ENCODE assay signal across 9 mouse cellular contexts in the genomic region with DNA sequence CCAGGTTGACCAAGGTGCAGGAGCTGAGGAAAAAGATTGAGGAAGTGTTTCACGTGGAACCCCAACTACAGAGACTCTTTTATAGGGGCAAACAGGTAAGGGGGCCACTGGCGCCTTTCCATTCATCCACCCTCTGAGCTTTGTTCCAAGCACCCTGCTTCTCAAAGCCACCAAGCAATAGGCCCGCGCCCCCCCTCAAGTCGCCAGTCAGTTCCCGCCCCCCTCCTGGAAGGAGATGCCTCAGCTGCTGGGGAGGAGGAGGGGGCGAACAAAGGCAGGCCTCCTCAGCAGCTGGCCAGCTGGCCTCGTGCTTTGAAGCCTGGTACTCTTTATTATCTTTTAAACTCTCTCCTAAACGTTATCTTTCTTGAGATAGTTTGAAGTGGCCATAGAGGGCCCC. TPM values are rescaled to one million over a fixed set of nuclear protein-coding genes. Genes with fewer than 3 reads are reported as not detected.
A peak's percentile ranks its signal among the peaks of the same experiment; 100 is the strongest.
DNase-seq lines count a peak whose midpoint lies in the region; ATAC-seq and TF ChIP-seq lines count a peak whose summit lies in the region.
"Had no signal": no experiment of that assay in that cellular context is flagged by ENCODE, and none has a peak within 500 bp of the region (broad histone marks: within the 10 kb centered on the region; RNA-seq: fewer than 3 reads in every experiment).

No protein-coding gene starts in this region.

- H3K36me3 ChIP-seq in lung, embryonic 14.5 days (ENCODE audit: insufficient read depth): peaks cover 51% of the 10 kb centered on the region
- H3K36me3 ChIP-seq in embryonic facial prominence, embryonic 12.5 days: peaks cover 41% of the 10 kb centered on the region
- peaks cover under 1% of the 10 kb centered on the region for H3K36me3 ChIP-seq in myocyte (ENCODE audit: control insufficient read depth, insufficient read depth)

- intact Hi-C loops in left cerebral cortex, postnatal 25 days (cut with DNase I): no loop called here

- H3ac ChIP-seq in myocyte (ENCODE audit: control insufficient read depth, insufficient read length): no peak overlapping the region

- H3K9ac ChIP-seq in lung, embryonic 14.5 days: peak overlapping the region; percentile 86
- peak overlapping the region; percentile 77 for H3K9ac ChIP-seq in embryonic facial prominence, embryonic 12.5 days

- H3K4me3 ChIP-seq in lung, embryonic 14.5 days (ENCODE audit: low read depth, low read length): peak overlapping the region; percentile 84
- peak overlapping the region; percentile 79 for H3K4me3 ChIP-seq in embryonic facial prominence, embryonic 12.5 days
- peak overlapping the region; percentile 83 for H3K4me3 ChIP-seq in myocyte

- 14% methylated on average over 9 of the region's 9 CpGs for WGBS in lung, embryonic 14.5 days
- WGBS in embryonic facial prominence, embryonic 12.5 days: 36% methylated on average over 8 of the region's 9 CpGs

- TF ChIP-seq POLR2A in myocyte (IDR thresholded peaks at IDR 0.05; ENCODE audit: insufficient read length, low read depth): no peak

- ATAC-seq in lung, embryonic 14.5 days (ENCODE audit: insufficient read depth): no peak
- ATAC-seq in embryonic facial prominence, embryonic 12.5 days (ENCODE audit: insufficient number of reproducible peaks, insufficient read depth, low FRiP score, low TSS enrichment): no peak

- peak; percentile 31 for DNase-seq in lung, embryonic 14.5 days
- no peak for DNase-seq in lung, postnatal 10 days
- peak; percentile 20 for DNase-seq in induced T-regulatory cell, adult 2 months (ENCODE audit: low read depth)
- no peak for DNase-seq in frontal cortex, adult 2 months (ENCODE audit: extremely low spot score in 1 of 2, low spot score in 1 of 2)
- no peak for DNase-seq in spleen, adult 18-20 months
- DNase-seq in left cerebral cortex, postnatal 25 days (ENCODE audit: low spot score in 2 of 2): no peak

- no peaks in the 10 kb centered on the region for H3K27me3 ChIP-seq in lung, embryonic 14.5 days (ENCODE audit: insufficient read depth, low read length)
- H3K27me3 ChIP-seq in embryonic facial prominence, embryonic 12.5 days: no peaks in the 10 kb centered on the region
- H3K27me3 ChIP-seq in myocyte (ENCODE audit: control insufficient read depth, insufficient read depth, insufficient read length): no peaks in the 10 kb centered on the region

- peak overlapping the region; percentile 99 for H3K4me2 ChIP-seq in lung, embryonic 14.5 days
- peak overlapping the region; percentile 95 for H3K4me2 ChIP-seq in embryonic facial prominence, embryonic 12.5 days (replicated peaks)
- H3K4me2 ChIP-seq in myocyte (ENCODE audit: low read depth): peak overlapping the region; percentile 91

- H3K79me2 ChIP-seq in myocyte (ENCODE audit: control insufficient read depth, insufficient read depth): peaks cover 35% of the 10 kb centered on the region

- H3K27ac ChIP-seq in lung, embryonic 14.5 days (ENCODE audit: low read depth): peak overlapping the region; percentile 63
- peak overlapping the region; percentile 18 for H3K27ac ChIP-seq in embryonic facial prominence, embryonic 12.5 days

- no peak for TF ChIP-seq CTCF in lung, embryonic 14.5 days (IDR thresholded peaks at IDR 0.05; ENCODE audit: low read depth)

- H3K9me3 ChIP-seq in lung, embryonic 14.5 days (ENCODE audit: low read depth, low read length): no peaks in the 10 kb centered on the region
- no peaks in the 10 kb centered on the region for H3K9me3 ChIP-seq in embryonic facial prominence, embryonic 12.5 days

- H3K4me1 ChIP-seq in lung, embryonic 14.5 days (ENCODE audit: insufficient read depth): peaks cover 16% of the 10 kb centered on the region; the same call in 1 of the 2 replicates
- peaks cover 34% of the 10 kb centered on the region for H3K4me1 ChIP-seq in embryonic facial prominence, embryonic 12.5 days

TF ChIP-seq in myocyte, 11 proteins besides CTCF, POLR2A, EP300 and RAD21:
- TF ChIP-seq MYOG (IDR thresholded peaks at IDR 0.05; ENCODE audit: control insufficient read depth in 1 of 3, insufficient read depth in 1 of 3, insufficient read length in 2 of 3, low read depth in 2 of 3) (peak in 1 of 3 experiments; percentile 42), MYOD1 (IDR thresholded peaks at IDR 0.05; ENCODE audit: control insufficient read depth in 1 of 3, insufficient read length in 2 of 3, low read depth in 2 of 3) (peak in 1 of 3 experiments; percentile 39), E2F4 (IDR thresholded peaks at IDR 0.05; ENCODE audit: insufficient read depth) (no peak)

RNA-seq across cellular contexts. Expression of a gene that starts 2.0 kb away (rescaled TPM):
- polyA plus RNA-seq in lung, embryonic 14.5 days (2014; fragmentation: Nextera tagmentation; extraction: Ambion mirVana): 137 and 147 TPM in 2 replicates
- 157 and 160 TPM in 2 replicates for polyA plus RNA-seq in embryonic facial prominence, embryonic 12.5 days (2016; fragmentation: Nextera tagmentation; extraction: Ambion mirVana)
- polyA plus RNA-seq in myocyte (2012; fragmentation: generic; extraction: Trizol): 18.4 TPM
- 1.8 and 2.1 TPM in 2 replicates for polyA plus RNA-seq in frontal cortex, adult 2 months (2012; rRNA removed)
- 1 to 10 TPM in 1 of 2 experiments, under 1 TPM in 1; 0.69 to 1.1 TPM for total RNA-seq in left cerebral cortex, postnatal 25 days (2021)

RNA-seq across cellular contexts. Expression of a gene that starts 5.1 kb away (rescaled TPM):
- polyA plus RNA-seq in lung, embryonic 14.5 days (2014; fragmentation: Nextera tagmentation; extraction: Ambion mirVana): not detected in 2 replicates
- polyA plus RNA-seq in embryonic facial prominence, embryonic 12.5 days (2016; fragmentation: Nextera tagmentation; extraction: Ambion mirVana): not detected in 2 replicates
- not detected for polyA plus RNA-seq in myocyte (2012; fragmentation: generic; extraction: Trizol)
- not detected in 2 replicates for polyA plus RNA-seq in frontal cortex, adult 2 months (2012; rRNA removed)
- not detected for total RNA-seq in left cerebral cortex, postnatal 25 days (2021)
- total RNA-seq: liver, adult 2 months had no signal
- polyA plus RNA-seq: liver, adult 2 months had no signal

RNA-seq across cellular contexts. Expression of a gene that starts 12.5 kb away (rescaled TPM):
- 69.7 and 71.0 TPM in 2 replicates for polyA plus RNA-seq in lung, embryonic 14.5 days (2014; fragmentation: Nextera tagmentation; extraction: Ambion mirVana)
- 56.6 and 67.4 TPM in 2 replicates for polyA plus RNA-seq in embryonic facial prominence, embryonic 12.5 days (2016; fragmentation: Nextera tagmentation; extraction: Ambion mirVana)
- polyA plus RNA-seq in myocyte (2012; fragmentation: generic; extraction: Trizol): 44.8 TPM
- polyA plus RNA-seq in frontal cortex, adult 2 months (2012; rRNA removed): 10.8 and 11.2 TPM in 2 replicates
- total RNA-seq in left cerebral cortex, postnatal 25 days (2021): 10 to 100 TPM in 1 of 2 experiments, 1 to 10 TPM in 1; 7.6 to 10.3 TPM

RNA-seq across cellular contexts. Expression of a gene that starts 20.7 kb away (rescaled TPM):
- polyA plus RNA-seq in lung, embryonic 14.5 days (2014; fragmentation: Nextera tagmentation; extraction: Ambion mirVana): 31.3 and 36.7 TPM in 2 replicates
- polyA plus RNA-seq in embryonic facial prominence, embryonic 12.5 days (2016; fragmentation: Nextera tagmentation; extraction: Ambion mirVana): 54.6 and 58.8 TPM in 2 replicates
- polyA plus RNA-seq in myocyte (2012; fragmentation: generic; extraction: Trizol): 31.3 TPM
- polyA plus RNA-seq in frontal cortex, adult 2 months (2012; rRNA removed): 43.8 and 49.9 TPM in 2 replicates
- total RNA-seq in left cerebral cortex, postnatal 25 days (2021): 10 to 100 TPM; 70.0 to 74.4 TPM

RNA-seq across cellular contexts. Expression of a gene that starts 28.6 kb away (rescaled TPM):
- 4.5 and 4.9 TPM in 2 replicates for polyA plus RNA-seq in lung, embryonic 14.5 days (2014; fragmentation: Nextera tagmentation; extraction: Ambion mirVana)
- polyA plus RNA-seq in embryonic facial prominence, embryonic 12.5 days (2016; fragmentation: Nextera tagmentation; extraction: Ambion mirVana): 2.7 and 3.5 TPM in 2 replicates
- polyA plus RNA-seq in myocyte (2012; fragmentation: generic; extraction: Trizol): 9.1 TPM
- 4.5 and 5.0 TPM in 2 replicates for polyA plus RNA-seq in frontal cortex, adult 2 months (2012; rRNA removed)
- total RNA-seq in left cerebral cortex, postnatal 25 days (2021): 1 to 10 TPM; 5.2 to 5.4 TPM

Comparison
In these comparisons a context has a peak if more than half of its experiments do, and no peak if none do; other contexts are left out.
1. DNase-seq: peak in lung, embryonic 14.5 days (single experiment) and induced T-regulatory cell, adult 2 months (single experiment); none in lung, postnatal 10 days (single experiment), frontal cortex, adult 2 months (0 of 2), spleen, adult 18-20 months (0 of 2) and left cerebral cortex, postnatal 25 days (0 of 2).
2. Peak in every context shown above with its lines, with median percentiles within 50 percentile points of each other: H3K4me2 ChIP-seq and H3K4me3 ChIP-seq.